Mouse (Mus musculus) MEL-GATA-1-ER (cell line): ENCODE measurements around the gene Heatr4.
A peak's percentile ranks its signal among the peaks of the same experiment; 100 is the strongest.
"Not testable (repeated sequence)": the region's sequence is repeated elsewhere in the genome, so short reads cannot be mapped to it uniquely, and the experiment has no call there.

Experiments
- DNase-seq: peaks from one replicate; pipeline ENCODE4 v3.0.0-alpha.2; 2012; ENCODE audit warnings: low read depth; ENCODE audit errors: extremely low read depth

Heatr4 gene

GRCm38 (mm10) chr12:83984752-83985151 lies at the start of gene Heatr4:
Gene Heatr4, minus strand, starts transcription at chr12:83984852.
- DNase-seq, result no peak

- peak; percentile 32 for DNase-seq
Observed at GRCm38 (mm10) chr12:84034108-84034507, 49.5 kb upstream of the Heatr4 start.

- not testable (repeated sequence) for DNase-seq
Observed at GRCm38 (mm10) chr12:84033302-84033701, 48.6 kb upstream of the Heatr4 start.

GRCm38 (mm10) chr12:84032854-84033253 lies 48.2 kb upstream of the Heatr4 start:
- no peak for DNase-seq

GRCm38 (mm10) chr12:84030659-84031332 lies 46.1 kb upstream of the Heatr4 start:
- DNase-seq, result peak; percentile 72

GRCm38 (mm10) chr12:84029043-84029442 lies 44.4 kb upstream of the Heatr4 start:
- DNase-seq, result not testable (repeated sequence)

- DNase-seq, result not testable (repeated sequence)
Observed at GRCm38 (mm10) chr12:84028328-84028727, 43.7 kb upstream of the Heatr4 start.

GRCm38 (mm10) chr12:84025888-84026287 lies 41.2 kb upstream of the Heatr4 start:
- no peak for DNase-seq

- no peak for DNase-seq
Observed at GRCm38 (mm10) chr12:84023052-84023745, 38.5 kb upstream of the Heatr4 start.

- DNase-seq, result not testable (repeated sequence)
Observed at GRCm38 (mm10) chr12:84022266-84022665, 37.6 kb upstream of the Heatr4 start.

GRCm38 (mm10) chr12:84020528-84020927 lies 35.9 kb upstream of the Heatr4 start:
- peak; percentile 76 for DNase-seq

GRCm38 (mm10) chr12:84013701-84014100 lies 29.0 kb upstream of the Heatr4 start:
- no peak for DNase-seq

- no peak for DNase-seq
Observed at GRCm38 (mm10) chr12:84013130-84013529, 28.5 kb upstream of the Heatr4 start.

GRCm38 (mm10) chr12:84011251-84012040 lies 26.8 kb upstream of the Heatr4 start:
- DNase-seq, result no peak

GRCm38 (mm10) chr12:84010201-84010600 lies 25.5 kb upstream of the Heatr4 start:
- DNase-seq, result no peak

- not testable (repeated sequence) for DNase-seq
Observed at GRCm38 (mm10) chr12:84009171-84009965, 24.7 kb upstream of the Heatr4 start, which contains the start of gene Acot1. Gene Acot1, plus strand, starts transcription at chr12:84009490.

GRCm38 (mm10) chr12:84008729-84009128 lies 24.1 kb upstream of the Heatr4 start:
- DNase-seq, result no peak

- DNase-seq, result no peak
Observed at GRCm38 (mm10) chr12:84008251-84008650, 23.6 kb upstream of the Heatr4 start.

GRCm38 (mm10) chr12:84003866-84004265 lies 19.2 kb upstream of the Heatr4 start:
- DNase-seq, result no peak

GRCm38 (mm10) chr12:84000418-84000817 lies 15.8 kb upstream of the Heatr4 start:
- peak; percentile 56 for DNase-seq

- not testable (repeated sequence) for DNase-seq
Observed at GRCm38 (mm10) chr12:83999237-83999636, 14.6 kb upstream of the Heatr4 start.
